Mouse (Mus musculus): ENCODE measurements around the gene Bcar3. TPM values are rescaled to one million over a fixed set of nuclear protein-coding genes. Genes with fewer than 3 reads are reported as not detected.

Bcar3 gene
- total and polyA plus RNA-seq, 3 experiments: not detected

DNA sequence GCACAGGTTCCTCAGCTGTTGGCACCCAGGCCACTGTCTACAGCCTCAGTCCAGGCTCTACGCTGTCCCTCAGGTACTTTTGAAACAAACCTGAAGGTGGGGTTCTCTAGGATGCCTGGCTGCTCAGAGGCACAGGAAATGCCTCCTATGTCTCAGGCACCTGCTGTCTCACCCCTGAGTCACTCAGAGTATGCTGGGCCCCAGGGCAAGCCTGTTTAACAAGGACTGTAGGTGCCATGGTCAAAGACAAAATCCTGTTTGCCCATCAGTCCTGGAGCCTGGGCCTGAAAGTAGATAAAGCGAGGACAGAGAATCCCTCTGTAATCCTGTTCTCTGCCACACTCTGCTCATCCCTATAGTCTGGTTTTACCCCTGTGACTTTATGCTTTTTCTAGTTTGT is 107.1 kb downstream of the Bcar3 start:
- TF ChIP-seq TAL1 (IDR thresholded peaks at IDR 0.05; ENCODE audit: low read length) (no peak), USF1 (IDR thresholded peaks at IDR 0.05; ENCODE audit: low read depth, low read length) (no peak), MYC (IDR thresholded peaks at IDR 0.05; ENCODE audit: low read depth, low read length) (no peak), KAT2A (conservative IDR thresholded peaks at IDR 0.05; ENCODE audit: low read depth, low read length) (no peak), ZKSCAN1 (IDR thresholded peaks at IDR 0.05; ENCODE audit: low read depth, low read length) (no peak), TBP (IDR thresholded peaks at IDR 0.05; ENCODE audit: low read depth, low read length) (no peak), HCFC1 (IDR thresholded peaks at IDR 0.05; ENCODE audit: low read depth, low read length) (no peak), MAZ (IDR thresholded peaks at IDR 0.05; ENCODE audit: low read depth, low read length) (no peak), MAX (IDR thresholded peaks at IDR 0.05; ENCODE audit: low read length) (no peak), ETS1 (IDR thresholded peaks at IDR 0.05; ENCODE audit: low read depth, low read length) (no peak), GATA1 (IDR thresholded peaks at IDR 0.05; ENCODE audit: low read depth, low read length) (no peak), RCOR1 (IDR thresholded peaks at IDR 0.05; ENCODE audit: low read depth, low read length) (no peak), TCF12 (IDR thresholded peaks at IDR 0.05; ENCODE audit: low read depth, low read length) (no peak), RAD21 (IDR thresholded peaks at IDR 0.05; ENCODE audit: low read depth, low read length) (no peak), ELF1 (IDR thresholded peaks at IDR 0.05; ENCODE audit: low read depth, low read length) (no peak), GABPA (IDR thresholded peaks at IDR 0.05; ENCODE audit: low read depth, low read length) (no peak), NRF1 (IDR thresholded peaks at IDR 0.05; ENCODE audit: insufficient read depth, low read depth, low read length, poor library complexity, severe bottlenecking) (no peak)
- Histone ChIP-seq H3K4me1 (ENCODE audit: control insufficient read depth in 1 of 2, insufficient read depth in 2 of 2, low read length in 2 of 2) (no peaks in the 10 kb centered on the region), H3K27me3 (ENCODE audit: control insufficient read depth in 1 of 2, insufficient read depth in 2 of 2, low read length in 2 of 2) (no peaks in the 10 kb centered on the region), H3K9me3 (replicated peaks; ENCODE audit: insufficient read depth, low read length) (no peaks in the 10 kb centered on the region), H3K9ac (ENCODE audit: control insufficient read depth, low read depth, low read length, poor library complexity, severe bottlenecking) (no peak overlapping the region), H3K36me3 (ENCODE audit: control insufficient read depth in 1 of 2, insufficient read depth in 2 of 2, low read length in 2 of 2) (no peaks in the 10 kb centered on the region), H3K4me3 (ENCODE audit: control insufficient read depth in 1 of 2, insufficient read depth in 1 of 2, low read depth in 2 of 2, low read length in 2 of 2) (no peak overlapping the region), H3K27ac (ENCODE audit: control insufficient read depth, low read depth, low read length) (no peak overlapping the region), H3K79me2 (ENCODE audit: control insufficient read depth, insufficient read depth, low read length, poor library complexity) (no peaks in the 10 kb centered on the region)
- no peak for DNase-seq (ENCODE audit: low read depth, low spot score)

DNA sequence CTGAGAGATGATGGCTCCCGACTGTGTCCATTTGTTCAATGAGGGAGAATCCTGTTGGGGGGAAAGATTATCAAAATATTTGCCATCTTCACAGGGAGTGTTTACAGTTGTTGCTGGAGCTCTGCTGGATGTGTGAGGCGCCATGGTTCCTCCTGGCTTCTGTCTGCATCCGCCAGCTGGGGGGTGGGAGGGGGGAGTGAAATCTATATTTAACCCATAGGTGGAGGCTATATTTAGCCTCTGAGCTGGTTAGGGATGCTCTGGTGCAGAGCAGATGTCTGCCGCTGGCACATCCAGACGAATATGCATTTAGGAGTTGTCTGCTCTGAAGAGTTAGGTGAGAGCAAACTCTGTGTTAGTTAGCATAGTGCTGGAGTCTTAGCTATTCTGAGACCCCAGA is 108.2 kb downstream of the Bcar3 start:
- Histone ChIP-seq H3K9me3 (replicated peaks; ENCODE audit: insufficient read depth, low read length) (no peaks in the 10 kb centered on the region), H3K27ac (ENCODE audit: control insufficient read depth, low read depth, low read length) (no peak overlapping the region), H3K27me3 (ENCODE audit: control insufficient read depth in 1 of 2, insufficient read depth in 2 of 2, low read length in 2 of 2) (no peaks in the 10 kb centered on the region), H3K9ac (ENCODE audit: control insufficient read depth, low read depth, low read length, poor library complexity, severe bottlenecking) (no peak overlapping the region), H3K79me2 (ENCODE audit: control insufficient read depth, insufficient read depth, low read length, poor library complexity) (no peaks in the 10 kb centered on the region), H3K4me3 (ENCODE audit: control insufficient read depth in 1 of 2, insufficient read depth in 1 of 2, low read depth in 2 of 2, low read length in 2 of 2) (no peak overlapping the region), H3K4me1 (ENCODE audit: control insufficient read depth in 1 of 2, insufficient read depth in 2 of 2, low read length in 2 of 2) (no peaks in the 10 kb centered on the region), H3K36me3 (ENCODE audit: control insufficient read depth in 1 of 2, insufficient read depth in 2 of 2, low read length in 2 of 2) (no peaks in the 10 kb centered on the region)
- DNase-seq (ENCODE audit: low read depth, low spot score): no peak
- TF ChIP-seq KAT2A (conservative IDR thresholded peaks at IDR 0.05; ENCODE audit: low read depth, low read length) (no peak), TBP (IDR thresholded peaks at IDR 0.05; ENCODE audit: low read depth, low read length) (no peak)

Measured in MEL (cell line).